Mouse (Mus musculus) intestine, postnatal 0 days (tissue): ENCODE data around the gene Alkbh5. TPM values are rescaled to one million over a fixed set of nuclear protein-coding genes. Genes with fewer than 3 reads are reported as not detected.
A peak's percentile ranks its signal among the peaks of the same experiment; 100 is the strongest.

Source experiments
- ATAC-seq: fragments of 200-750 bp; cut with Nextera tagmentation; 2 replicates; pipeline ENCODE4 v1.8.0; 2017; ENCODE audit warnings: mild to moderate bottlenecking, moderate TSS enrichment, moderate library complexity
- H3K27ac ChIP-seq: fragments of 300-500 bp; sonication (generic); 2 replicates; pipeline ENCODE4 v1.5.1; 2014; ENCODE audit warnings: mild to moderate bottlenecking, low read depth, low read length, moderate library complexity
- H3K27me3 ChIP-seq: fragments of 300-500 bp; sonication (generic); replicated peaks from 2 replicates; pipeline ENCODE4 v1.6.1; 2014; ENCODE audit warnings: low read length, mixed read lengths; ENCODE audit not compliant: control insufficient read depth, insufficient read depth
- H3K36me3 ChIP-seq: fragments of 300-500 bp; sonication (generic); 2 replicates; pipeline ENCODE4 v1.6.1; 2014; ENCODE audit warnings: mild to moderate bottlenecking, moderate library complexity; ENCODE audit not compliant: control insufficient read depth, insufficient read depth
- H3K4me1 ChIP-seq: fragments of 300-500 bp; sonication (generic); replicated peaks from 2 replicates; pipeline ENCODE4 v1.6.1; 2014; ENCODE audit warnings: antibody characterized with exemption, low read length, mixed read lengths; ENCODE audit not compliant: control insufficient read depth, insufficient read depth
- H3K4me2 ChIP-seq: fragments of 300-500 bp; sonication (generic); replicated peaks from 2 replicates; pipeline ENCODE4 v1.6.1; 2014; ENCODE audit warnings: low read depth, mild to moderate bottlenecking, moderate library complexity
- H3K4me3 ChIP-seq: fragments of 300-500 bp; sonication (generic); 2 replicates; pipeline ENCODE4 v1.5.1; 2014; ENCODE audit warnings: low read depth, low read length
- H3K9ac ChIP-seq: fragments of 300-500 bp; sonication (generic); 2 replicates; pipeline ENCODE4 v1.6.1; 2014; ENCODE audit warnings: mild to moderate bottlenecking, low read depth, low read length
- H3K9me3 ChIP-seq: fragments of 300-500 bp; sonication (generic); 2 replicates; pipeline ENCODE4 v1.6.1; 2016; ENCODE audit warnings: mixed run types; ENCODE audit not compliant: control insufficient read depth
- CTCF ChIP-seq: sonication (generic); IDR thresholded peaks from 2 replicates; pipeline ENCODE4 v1.5.1; 2016; ENCODE audit warnings: low read depth, mild to moderate bottlenecking, control low read depth, antibody characterized with exemption, moderate library complexity
- WGBS: fragments of 180-500 bp; shearing (Covaris S2); extraction: QIAGEN DNeasy Blood & Tissue Kit; methylation state at CpG from one replicate; pipeline ENCODE4 v1.1.7; 2014; 5-methylcytosine and 5-hydroxymethylcytosine counted together
- polyA plus RNA-seq: library from polyadenylated mRNA; unstranded; fragments of >200 nt; fragmentation: Nextera tagmentation; extraction: Ambion mirVana; gene quantifications from 2 replicates; pipeline ENCODE4 v1.2.1, GENCODE M21; 2015

The Alkbh5 gene
- polyA plus RNA-seq, 1 experiment from 2014 or later = 37.3 TPM

GRCm38 (mm10) chr11:60511893-60512292 lies 24.3 kb upstream of the Alkbh5 start:
- Histone ChIP-seq H3K36me3 (no peaks in the 10 kb centered on the region), H3K27ac (no peak overlapping the region), H3K9ac (no peak overlapping the region), H3K4me1 (0 out of 2 replicates have a peak, but pooled peaks cover 2% of the 10 kb centered on the region), H3K27me3 (0 out of 2 replicates have a peak, but pooled peaks cover 6% of the 10 kb centered on the region), H3K9me3 (no peaks in the 10 kb centered on the region), H3K4me3 (no peak overlapping the region), H3K4me2 (no peak overlapping the region)
- WGBS = 75% methylated on average over 1 of the region's 1 CpGs
- no peak for ATAC-seq
- TF ChIP-seq CTCF = no peak

GRCm38 (mm10) chr11:60512520-60512919 lies 23.7 kb upstream of the Alkbh5 start:
- TF ChIP-seq CTCF = peak; percentile 43
- WGBS = 83% methylated on average over 2 of the region's 2 CpGs
- Histone ChIP-seq H3K4me1 (0 out of 2 replicates have a peak, but pooled peaks cover 2% of the 10 kb centered on the region), H3K36me3 (no peaks in the 10 kb centered on the region), H3K4me2 (no peak overlapping the region), H3K9ac (no peak overlapping the region), H3K27ac (no peak overlapping the region), H3K4me3 (no peak overlapping the region), H3K9me3 (no peaks in the 10 kb centered on the region), H3K27me3 (0 out of 2 replicates have a peak, but pooled peaks cover 6% of the 10 kb centered on the region)
- no peak for ATAC-seq

- 0 out of 2 replicates have a peak, but pooled peaks cover 1% of the 10 kb centered on the region for H3K27me3 ChIP-seq
- no peaks in the 10 kb centered on the region for H3K36me3 ChIP-seq
- H3K4me3 ChIP-seq = no peak overlapping the region
- ATAC-seq = peak; percentile 41; the same call in 1 of the 2 replicates
- H3K4me2 ChIP-seq = no peak overlapping the region
- TF ChIP-seq CTCF = no peak
- H3K9ac ChIP-seq = no peak overlapping the region
- H3K9me3 ChIP-seq = no peaks in the 10 kb centered on the region
- no peak overlapping the region for H3K27ac ChIP-seq
- H3K4me1 ChIP-seq = no peaks in the 10 kb centered on the region
- 42% methylated on average over 2 of the region's 2 CpGs for WGBS
Measured at GRCm38 (mm10) chr11:60514941-60515340, 21.2 kb upstream of the Alkbh5 start.

GRCm38 (mm10) chr11:60518305-60518704 lies 17.9 kb upstream of the Alkbh5 start:
- no peaks in the 10 kb centered on the region for H3K9me3 ChIP-seq
- H3K27ac ChIP-seq = no peak overlapping the region
- H3K4me1 ChIP-seq = no peaks in the 10 kb centered on the region
- H3K9ac ChIP-seq = no peak overlapping the region
- WGBS = 67% methylated on average over 4 of the region's 4 CpGs
- H3K4me2 ChIP-seq = no peak overlapping the region
- no peak for ATAC-seq
- no peak overlapping the region for H3K4me3 ChIP-seq
- H3K36me3 ChIP-seq = no peaks in the 10 kb centered on the region
- no peaks in the 10 kb centered on the region for H3K27me3 ChIP-seq
- no peak for TF ChIP-seq CTCF

GRCm38 (mm10) chr11:60522027-60522426 lies 14.2 kb upstream of the Alkbh5 start:
- TF ChIP-seq CTCF = no peak
- no peak overlapping the region for H3K4me2 ChIP-seq
- H3K4me1 ChIP-seq = no peaks in the 10 kb centered on the region
- H3K27me3 ChIP-seq = no peaks in the 10 kb centered on the region
- H3K4me3 ChIP-seq = no peak overlapping the region
- no peak overlapping the region for H3K9ac ChIP-seq
- WGBS = 76% methylated on average over 5 of the region's 5 CpGs
- H3K9me3 ChIP-seq = no peaks in the 10 kb centered on the region
- no peaks in the 10 kb centered on the region for H3K36me3 ChIP-seq
- H3K27ac ChIP-seq = no peak overlapping the region
- no peak for ATAC-seq

GRCm38 (mm10) chr11:60522661-60523365 lies 13.4 kb upstream of the Alkbh5 start:
- TF ChIP-seq CTCF = no peak
- no peak overlapping the region for H3K4me2 ChIP-seq
- H3K27ac ChIP-seq = no peak overlapping the region
- WGBS = 88% methylated on average over 6 of the region's 6 CpGs
- no peaks in the 10 kb centered on the region for H3K36me3 ChIP-seq
- ATAC-seq = no peak
- H3K9ac ChIP-seq = no peak overlapping the region
- H3K4me3 ChIP-seq = no peak overlapping the region
- no peaks in the 10 kb centered on the region for H3K27me3 ChIP-seq
- no peaks in the 10 kb centered on the region for H3K4me1 ChIP-seq
- H3K9me3 ChIP-seq = no peaks in the 10 kb centered on the region
